Mouse (Mus musculus) thymus, adult 2 months (tissue): Measurements from ENCODE around the gene Hist1h4a.

Experiments used
- CTCF ChIP-seq: fragments of 200-500 bp; IDR thresholded peaks from 2 replicates; pipeline ENCODE4 v1.5.1; 2012; ENCODE audit warnings: mild to moderate bottlenecking, control low read depth, low read length, moderate library complexity, borderline replicate concordance; ENCODE audit not compliant: control insufficient read depth, poor library complexity, insufficient read depth; ENCODE audit errors: extremely low read depth
- POLR2A ChIP-seq: fragments of 200-500 bp; IDR thresholded peaks from 2 replicates; pipeline ENCODE4 v1.6.1; 2012; ENCODE audit warnings: mild to moderate bottlenecking, low read length, control low read depth, moderate library complexity; ENCODE audit not compliant: control insufficient read depth, poor library complexity, insufficient read depth; ENCODE audit errors: extremely low read depth

DNA sequence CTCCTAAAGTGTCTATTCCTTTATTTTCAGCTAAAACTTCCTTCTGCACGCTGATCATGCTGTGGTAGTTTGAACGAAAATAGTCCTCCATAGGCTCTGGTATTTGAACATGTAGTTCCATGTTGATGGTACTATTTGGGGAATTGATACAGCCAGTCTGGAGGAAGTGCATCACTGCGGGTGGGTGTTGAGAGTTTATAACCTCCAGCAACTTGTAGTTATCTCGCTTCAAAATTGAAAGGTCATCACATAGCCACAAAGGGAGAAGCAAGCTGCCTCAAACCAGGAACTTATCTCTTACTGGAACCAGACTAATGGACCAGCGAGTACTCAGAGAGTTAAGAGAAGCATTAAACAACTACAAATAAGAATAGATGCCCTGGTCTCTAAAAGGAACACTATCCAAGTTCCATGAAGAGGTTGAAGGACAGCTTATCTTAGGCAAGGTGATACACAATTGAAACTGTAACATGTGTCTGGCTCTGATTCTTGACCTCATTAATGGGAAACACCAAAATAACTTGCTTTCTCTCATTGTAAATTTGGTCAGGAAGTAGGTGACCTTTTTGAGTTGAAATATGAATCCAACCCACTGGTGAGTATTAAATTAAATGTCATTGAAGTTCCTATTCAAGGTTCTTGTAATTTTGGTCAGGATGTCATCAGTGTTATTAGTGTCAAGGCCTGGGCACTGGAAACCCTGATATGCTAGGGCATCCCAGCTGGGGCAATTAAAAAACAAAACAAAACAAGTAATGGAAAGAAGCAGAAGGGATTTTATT is 44.6 kb downstream of the Hist1h4a start:
- TF ChIP-seq CTCF (no peak), POLR2A (no peak)
